Mouse (Mus musculus): ENCODE data around the gene Ttc14.

Gene Ttc14

GRCm38 (mm10) chr3:33799617-33800512 lies at the start of gene Ttc14:
Gene Ttc14, plus strand, starts transcription at chr3:33799832.
- DNase-seq (ENCODE audit: low spot score in 2 of 2) = peak; percentile 88 to 96

- DNase-seq (ENCODE audit: low spot score in 2 of 2) = no peak
Measured at GRCm38 (mm10) chr3:33790975-33791374, 8.7 kb upstream of the Ttc14 start.

GRCm38 (mm10) chr3:33800513-33800820 lies 835 bp downstream of the Ttc14 start:
- DNase-seq (ENCODE audit: low spot score in 2 of 2) = peak in 1 of 2 experiments; percentile 25

GRCm38 (mm10) chr3:33807151-33807550 lies 7.5 kb downstream of the Ttc14 start:
- DNase-seq (ENCODE audit: low spot score in 2 of 2) = no peak

GRCm38 (mm10) chr3:33824135-33824946 lies 24.7 kb downstream of the Ttc14 start:
- no peak for DNase-seq (ENCODE audit: low spot score in 2 of 2)

GRCm38 (mm10) chr3:33832351-33832750 lies 32.7 kb downstream of the Ttc14 start:
- DNase-seq (ENCODE audit: low spot score in 2 of 2) = no peak

GRCm38 (mm10) chr3:33836576-33836975 lies 36.9 kb downstream of the Ttc14 start:
- DNase-seq (ENCODE audit: low spot score in 2 of 2) = no peak

- DNase-seq (ENCODE audit: low spot score in 2 of 2) = no peak
Measured at GRCm38 (mm10) chr3:33838877-33839276, 39.2 kb downstream of the Ttc14 start.

- peak; percentile 49 to 83 for DNase-seq (ENCODE audit: low spot score in 2 of 2)
Measured at GRCm38 (mm10) chr3:33843801-33844632, 44.4 kb downstream of the Ttc14 start, which contains the start of gene Ccdc39. Gene Ccdc39, minus strand, starts transcription at chr3:33844310.

- no peak for DNase-seq (ENCODE audit: low spot score in 2 of 2)
Measured at GRCm38 (mm10) chr3:33846639-33847038, 47.0 kb downstream of the Ttc14 start.

- DNase-seq (ENCODE audit: low spot score in 2 of 2) = no peak
Measured at GRCm38 (mm10) chr3:33850856-33851255, 51.2 kb downstream of the Ttc14 start.

GRCm38 (mm10) chr3:33853062-33853461 lies 53.4 kb downstream of the Ttc14 start:
- peak in 1 of 2 experiments; percentile 30 for DNase-seq (ENCODE audit: low spot score in 2 of 2)

GRCm38 (mm10) chr3:33858939-33859338 lies 59.3 kb downstream of the Ttc14 start:
- DNase-seq (ENCODE audit: low spot score in 2 of 2) = no peak

- no peak for DNase-seq (ENCODE audit: low spot score in 2 of 2)
Measured at GRCm38 (mm10) chr3:33864000-33864540, 64.4 kb downstream of the Ttc14 start.
